Mouse (Mus musculus) mesoderm, embryonic 11.5 days (tissue): ENCODE measurements around the gene Cers6.

ENCODE experiments used
- DNase-seq: peaks from one replicate; pipeline ENCODE4 v3.0.0-alpha.2; 2012; ENCODE audit warnings: low read depth, low spot score

The Cers6 gene

DNA sequence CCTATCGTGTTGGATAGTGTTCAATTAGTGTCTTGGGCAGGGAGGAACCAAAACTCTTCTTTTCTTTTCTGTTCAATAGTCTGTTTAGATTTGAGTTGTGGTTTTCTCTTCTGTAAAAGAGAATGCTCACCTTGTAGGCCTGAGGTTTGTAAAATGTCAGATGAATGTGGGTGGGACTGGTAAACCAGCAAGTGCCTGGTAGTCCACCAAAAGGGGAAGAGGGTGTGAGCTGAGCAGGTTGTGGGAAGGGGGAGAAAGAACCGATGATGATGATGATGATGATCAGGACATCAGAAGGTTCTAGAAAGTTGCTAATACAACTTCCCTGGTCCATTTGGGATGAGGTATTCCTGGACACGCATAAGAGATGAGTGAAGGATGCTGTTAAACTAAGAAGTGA, 55.1 kb downstream of the Cers6 start:
- no peak for DNase-seq

GRCm38 (mm10) chr2:68917010-68917409, 55.8 kb downstream of the Cers6 start:
- no peak for DNase-seq

GRCm38 (mm10) chr2:68917524-68917923, 56.3 kb downstream of the Cers6 start:
- DNase-seq, result no peak

DNA sequence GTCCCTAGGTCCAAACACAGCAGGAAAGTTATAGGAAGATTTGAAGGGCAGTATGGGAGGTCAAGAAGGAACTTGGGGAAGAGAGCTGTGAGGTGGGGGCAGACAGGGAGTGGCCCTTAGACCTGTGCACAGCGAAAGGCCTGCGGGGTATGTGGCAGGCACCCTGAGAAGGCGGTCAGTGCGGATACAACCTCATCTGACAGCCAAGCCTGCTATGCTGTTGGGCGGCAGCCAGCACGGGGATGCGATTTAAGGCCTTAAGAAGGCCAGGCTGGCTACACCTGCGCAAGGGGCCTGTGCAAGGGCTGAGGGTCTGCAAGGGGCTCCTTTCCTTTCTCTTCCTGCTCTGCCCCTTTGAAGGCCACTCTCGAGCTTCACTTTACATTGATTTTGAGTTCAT, 63.1 kb downstream of the Cers6 start:
- DNase-seq, result no peak

DNA sequence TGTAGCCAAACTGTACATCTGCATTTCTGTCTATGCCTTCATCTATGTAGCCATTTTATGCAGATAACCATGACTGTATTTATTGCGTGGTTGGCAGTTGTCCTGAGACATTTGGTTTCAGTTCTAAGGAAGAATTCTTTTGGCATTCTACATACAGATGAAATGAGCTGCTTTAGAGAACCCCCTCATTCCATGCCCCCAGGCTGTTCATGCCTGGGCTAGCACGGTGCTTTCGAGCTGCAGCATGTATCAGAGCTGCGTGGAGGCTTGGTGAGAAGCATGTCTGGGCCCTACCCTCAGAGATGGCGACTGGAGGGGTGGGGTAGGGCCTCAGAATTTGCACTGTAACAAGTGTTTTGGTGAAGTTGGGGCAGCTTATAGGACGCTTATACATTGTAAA, 64.3 kb downstream of the Cers6 start:
- DNase-seq, result no peak

DNA sequence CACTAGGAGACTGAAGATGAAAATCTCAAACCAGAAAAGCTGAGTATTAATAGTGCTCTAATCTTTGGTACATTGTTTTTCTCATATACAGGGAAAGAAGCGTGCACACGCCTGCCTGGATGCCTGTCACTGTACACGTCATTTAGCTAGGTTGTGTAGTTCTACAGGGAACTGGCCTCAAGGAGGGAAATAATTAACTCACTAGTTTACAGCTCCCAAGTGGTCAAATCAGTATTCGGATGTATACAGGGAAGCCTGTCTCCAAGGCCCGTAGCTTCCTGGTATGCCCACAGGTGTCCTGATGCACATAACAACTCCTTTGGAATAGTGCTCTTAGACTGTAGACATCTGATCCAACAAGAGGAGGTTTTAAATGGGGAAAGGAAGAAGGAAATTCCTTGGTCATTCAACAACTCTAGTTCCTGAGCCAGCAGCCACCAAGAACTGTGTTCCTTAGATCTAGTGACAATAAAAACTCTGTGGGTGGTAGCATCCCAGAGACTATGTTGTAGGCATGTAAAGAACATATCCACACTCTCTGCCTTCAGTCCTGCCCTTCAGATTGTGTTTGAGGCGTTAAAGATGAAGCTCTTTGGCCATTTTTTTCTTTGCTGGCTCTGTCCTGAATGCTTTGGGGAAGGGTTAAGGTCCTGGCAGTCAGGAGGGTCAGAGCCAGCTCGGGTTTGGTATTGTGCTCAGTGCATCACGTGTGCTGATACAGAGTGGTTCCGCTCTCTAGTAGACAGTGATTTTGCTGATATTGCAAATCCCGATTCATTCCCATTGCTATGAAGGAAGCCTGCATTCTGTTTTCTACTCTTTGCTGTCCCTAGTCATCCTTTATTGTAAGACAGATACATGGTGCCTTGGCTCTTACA, 65.9 kb downstream of the Cers6 start:
- DNase-seq, result no peak

- no peak for DNase-seq
Measured at GRCm38 (mm10) chr2:68932240-68932639, 71.0 kb downstream of the Cers6 start.

- no peak for DNase-seq
Measured at GRCm38 (mm10) chr2:68932656-68933055, 71.4 kb downstream of the Cers6 start.

- DNase-seq, result no peak
Measured at GRCm38 (mm10) chr2:68934651-68935050, 73.4 kb downstream of the Cers6 start.

GRCm38 (mm10) chr2:68935721-68936294, 74.6 kb downstream of the Cers6 start:
- no peak for DNase-seq

DNA sequence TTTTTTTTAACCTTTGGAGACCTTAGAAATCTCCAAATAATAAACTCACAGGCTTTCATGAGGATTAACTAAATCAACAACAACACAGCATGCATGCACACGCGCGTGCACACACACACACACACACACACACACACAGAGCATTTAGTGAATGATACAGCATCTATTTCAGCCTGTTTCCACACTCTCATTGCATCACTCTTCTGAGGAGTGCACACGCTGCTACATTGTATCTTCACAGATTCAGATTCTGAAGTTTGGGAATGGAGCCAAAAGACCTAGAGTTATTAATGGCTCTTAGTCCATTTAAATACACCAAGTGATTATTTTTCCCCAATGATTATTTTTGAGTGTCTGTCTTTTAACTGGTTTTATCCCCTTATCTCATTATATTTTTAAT, 75.5 kb downstream of the Cers6 start:
- no peak for DNase-seq

DNA sequence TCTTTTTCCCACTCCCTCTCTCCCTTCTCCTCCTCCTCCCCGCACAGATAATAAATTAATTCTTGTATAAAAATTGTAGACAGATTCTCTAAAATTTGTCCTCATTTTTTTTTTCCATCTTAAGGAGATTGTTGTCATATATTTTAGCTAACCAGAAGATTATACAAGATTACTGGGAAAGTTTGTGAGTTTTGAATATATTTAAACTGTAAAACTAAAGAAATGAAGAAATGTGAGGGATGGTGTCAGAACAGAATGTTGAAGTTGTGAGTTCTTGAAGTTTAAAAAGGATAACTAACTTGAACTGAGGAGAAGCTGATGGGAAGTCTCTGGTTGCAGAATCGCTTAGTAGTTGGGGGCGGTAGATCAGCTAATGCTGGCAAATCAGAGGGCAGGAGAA, 76.6 kb downstream of the Cers6 start:
- no peak for DNase-seq

DNA sequence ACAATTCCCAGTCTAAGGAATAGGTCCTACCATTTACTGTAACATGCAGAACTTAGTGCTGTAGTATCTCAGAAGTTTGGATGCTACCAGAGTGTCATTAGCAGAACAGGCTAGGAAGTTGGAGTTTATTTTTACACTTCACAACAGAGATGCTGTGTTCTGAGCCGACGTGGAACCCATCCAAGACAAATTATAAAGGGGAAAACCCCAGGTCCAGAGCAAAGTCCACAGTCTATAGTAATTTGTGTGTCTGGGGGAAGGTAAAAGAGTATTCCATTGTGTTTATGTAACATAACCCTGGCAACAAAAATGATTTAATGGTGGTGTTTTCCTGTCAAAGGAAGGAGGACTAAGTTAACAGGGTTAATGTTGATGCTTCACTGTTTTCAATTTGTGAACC, 83.7 kb downstream of the Cers6 start:
- DNase-seq, result no peak

DNA sequence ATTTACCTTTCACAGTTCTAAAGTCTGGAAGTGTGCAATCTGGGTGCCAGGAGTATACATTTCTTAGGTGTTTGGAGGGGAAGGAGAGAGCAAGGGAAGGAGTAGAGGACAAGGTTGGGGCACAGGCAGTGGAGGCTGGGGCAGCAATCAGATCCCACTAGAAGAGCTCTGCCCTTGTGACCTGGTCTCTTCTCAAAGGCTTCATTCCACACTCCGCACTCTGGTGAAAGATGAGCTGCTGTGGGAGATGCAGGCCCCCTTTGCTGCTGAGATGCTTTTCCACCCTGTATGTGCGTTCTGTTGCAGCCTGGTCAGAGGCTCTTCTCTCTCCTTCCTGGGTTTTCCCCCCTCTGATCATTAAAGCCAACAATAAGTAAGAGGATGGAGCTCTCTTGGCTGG, 84.7 kb downstream of the Cers6 start:
- no peak for DNase-seq

GRCm38 (mm10) chr2:68946819-68947218, 85.6 kb downstream of the Cers6 start:
- no peak for DNase-seq

DNA sequence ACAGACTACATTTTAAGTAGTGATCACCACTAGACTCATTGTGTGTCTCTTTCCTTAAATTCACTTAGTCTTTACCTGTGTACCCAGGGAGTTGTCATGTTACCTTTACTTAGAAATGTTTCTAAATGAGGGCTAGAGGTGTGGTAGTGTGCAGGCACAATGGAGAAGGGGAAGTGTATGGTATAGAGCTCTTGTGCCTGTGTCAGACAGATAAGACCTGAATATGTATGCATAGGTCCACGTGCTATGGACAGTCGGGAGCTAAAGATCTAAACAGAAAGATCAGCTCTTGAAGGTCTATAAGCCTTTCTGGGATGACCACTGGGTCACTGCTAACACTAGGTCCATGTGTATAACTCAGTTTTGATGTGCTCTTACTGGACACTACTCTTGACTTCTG, 87.9 kb downstream of the Cers6 start:
- no peak for DNase-seq

DNA sequence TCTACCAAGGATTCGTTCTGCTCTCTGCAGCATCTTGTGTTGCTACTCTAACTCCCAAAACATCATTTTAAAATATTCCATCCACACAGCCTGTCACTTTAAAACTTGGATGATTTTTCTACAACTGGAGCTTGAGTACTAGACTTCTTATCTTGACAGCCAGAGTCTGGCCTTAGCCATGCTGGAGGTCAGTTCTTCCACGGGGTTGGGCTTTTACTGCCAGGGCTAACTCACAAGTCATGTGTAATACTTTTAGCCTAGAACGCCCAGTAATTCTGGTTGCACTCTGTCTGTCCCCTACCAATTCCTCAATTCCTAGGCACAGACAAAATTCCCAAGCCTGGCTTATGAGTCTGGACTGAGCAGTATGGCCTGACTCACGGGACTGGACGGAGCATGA, 88.5 kb downstream of the Cers6 start:
- DNase-seq, result no peak

- DNase-seq, result no peak
Measured at GRCm38 (mm10) chr2:68951706-68952105, 90.5 kb downstream of the Cers6 start.

DNA sequence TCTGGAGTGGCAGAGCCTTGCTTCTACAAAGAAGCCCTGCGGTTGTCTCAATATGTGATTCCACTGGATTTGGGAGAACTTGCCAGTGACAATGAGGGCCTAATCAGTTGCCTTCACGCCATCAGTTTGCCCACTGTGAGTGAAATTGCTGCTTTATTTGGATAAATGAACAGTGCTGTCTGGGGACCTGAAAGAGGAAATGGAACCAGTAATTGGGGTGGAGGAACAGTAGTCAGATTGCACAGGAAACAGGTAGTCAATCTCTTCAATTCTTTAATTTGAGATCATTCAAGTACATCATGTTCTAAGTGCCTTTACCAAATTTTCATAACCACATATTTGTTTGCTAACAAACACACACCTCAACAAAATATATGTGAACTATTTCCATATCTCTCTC, 92.4 kb downstream of the Cers6 start:
- no peak for DNase-seq

DNA sequence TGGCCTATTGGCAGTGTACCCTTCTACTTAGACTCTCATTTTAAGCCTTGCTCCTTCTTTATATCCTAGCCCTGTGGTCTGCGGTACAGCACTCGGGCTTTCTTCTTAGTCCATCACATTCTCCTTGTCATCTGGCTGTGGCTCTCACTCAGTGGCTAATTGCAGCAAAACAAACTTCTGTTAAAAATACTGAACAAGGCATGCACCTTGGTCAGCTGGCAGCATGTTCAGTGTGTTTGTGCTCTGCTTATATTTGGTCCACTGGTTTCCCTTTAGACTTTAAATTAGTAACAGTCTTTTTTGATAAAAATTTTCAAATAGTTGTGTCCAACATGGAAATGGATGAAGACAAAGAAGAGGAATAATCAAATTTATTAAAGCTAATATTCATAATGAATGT, 94.3 kb downstream of the Cers6 start:
- DNase-seq, result no peak

DNA sequence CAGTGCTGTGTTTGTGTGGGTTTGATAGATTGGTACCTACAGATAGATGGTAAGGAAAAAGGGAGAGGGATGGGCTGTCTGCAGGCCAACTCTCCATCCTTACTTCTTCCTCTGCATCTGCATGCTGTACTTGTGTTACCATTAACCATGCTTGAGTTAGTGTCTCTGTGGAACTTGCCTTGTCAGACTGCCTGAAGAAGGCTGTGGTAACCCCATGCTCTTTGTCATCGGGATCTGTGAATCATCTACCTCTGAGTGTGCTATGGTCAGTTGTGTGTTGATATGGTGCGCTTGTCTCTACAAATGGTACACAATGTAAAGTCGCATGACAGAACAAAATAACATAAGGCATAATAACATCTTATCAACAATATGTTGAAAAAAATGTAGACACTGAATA, 94.9 kb downstream of the Cers6 start:
- no peak for DNase-seq

DNA sequence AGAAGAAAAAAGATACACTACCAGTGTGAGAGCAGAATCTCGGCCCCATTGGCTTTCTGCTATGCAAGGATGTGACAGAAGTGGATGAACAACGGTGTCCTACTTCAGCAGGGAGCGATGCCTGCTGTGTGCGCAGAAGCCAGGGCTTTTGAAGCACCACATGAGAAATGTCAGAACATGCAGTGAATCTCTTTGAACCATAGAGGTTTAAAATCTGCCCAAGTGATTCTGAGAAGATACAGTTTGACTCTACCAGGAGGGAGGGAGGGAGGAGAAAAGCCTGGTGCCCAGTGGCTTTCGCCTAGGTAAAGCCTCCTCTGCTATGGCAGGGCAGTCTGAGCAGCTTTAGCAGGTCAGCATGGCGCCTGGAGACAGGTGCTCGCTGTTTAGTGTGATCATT, 96.6 kb downstream of the Cers6 start:
- no peak for DNase-seq

- DNase-seq, result no peak
Measured at GRCm38 (mm10) chr2:68959573-68959972, 98.3 kb downstream of the Cers6 start.
